Mouse (Mus musculus) layer of hippocampus, adult 2 months (tissue): ENCODE measurements around the gene Rabac1. TPM values are rescaled to one million over a fixed set of nuclear protein-coding genes. Genes with fewer than 3 reads are reported as not detected.
A peak's percentile ranks its signal among the peaks of the same experiment; 100 is the strongest.

Experiments
- DNase-seq, 2 experiments: peaks; one replicate each; pipeline ENCODE4 v3.0.0; 2022; ENCODE audit warnings: low spot score in 2 of 2
- H3K27ac ChIP-seq: fragments of 200-600 bp; 2 replicates; pipeline ENCODE4 v1.8.1; 2022
- H3K4me3 ChIP-seq: fragments of 200-600 bp; 2 replicates; pipeline ENCODE4 v1.8.1; 2022; ENCODE audit warnings: mild to moderate bottlenecking
- CTCF ChIP-seq: fragments of 200-600 bp; conservative IDR thresholded peaks from 2 replicates; pipeline ENCODE4 v1.8.1; 2022; ENCODE audit warnings: antibody characterized with exemption, mild to moderate bottlenecking, moderate library complexity
- total RNA-seq, 2 experiments: library from RNA; stranded (reverse); gene quantifications; 2 replicates each; pipeline ENCODE4 v1.2.3; 2021

Rabac1 gene
- total RNA-seq, 2 experiments from 2014 or later: 275 to 315 TPM

DNA sequence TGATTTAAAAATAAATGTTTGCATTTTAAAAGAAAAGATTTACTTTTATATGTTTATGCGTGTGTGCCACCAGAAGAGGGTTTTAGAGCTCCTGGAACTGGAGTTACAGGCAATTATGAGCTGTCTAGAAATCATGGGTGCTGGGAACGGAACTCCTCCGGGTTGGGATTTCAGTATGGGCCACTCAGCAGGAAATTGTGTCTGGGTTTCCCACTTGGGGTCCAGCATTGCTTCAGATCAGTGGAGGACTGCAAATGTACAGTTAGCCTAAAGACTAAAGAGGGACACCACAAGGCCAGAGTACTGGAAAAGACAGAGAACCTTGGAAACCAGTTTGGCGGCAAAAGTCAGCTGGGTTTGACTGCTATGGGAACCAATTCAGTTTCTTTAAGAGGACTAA lies 654 bp upstream of the Rabac1 start:
- TF ChIP-seq CTCF: no peak
- H3K4me3 ChIP-seq: no peak overlapping the region
- no peak overlapping the region for H3K27ac ChIP-seq
- DNase-seq: no peak

GRCm38 (mm10) chr7:24971261-24971971 lies 1.1 kb downstream of the Rabac1 start:
- Histone ChIP-seq H3K4me3 (peak overlapping the region; percentile 95), H3K27ac (peak overlapping the region; percentile 96)
- TF ChIP-seq CTCF: peak; percentile 71
- DNase-seq: no peak

- peak overlapping the region; percentile 82 for H3K27ac ChIP-seq
- TF ChIP-seq CTCF: no peak
- no peak overlapping the region for H3K4me3 ChIP-seq
- no peak for DNase-seq
Measured at GRCm38 (mm10) chr7:24970341-24970740, 2.2 kb downstream of the Rabac1 start.

DNA sequence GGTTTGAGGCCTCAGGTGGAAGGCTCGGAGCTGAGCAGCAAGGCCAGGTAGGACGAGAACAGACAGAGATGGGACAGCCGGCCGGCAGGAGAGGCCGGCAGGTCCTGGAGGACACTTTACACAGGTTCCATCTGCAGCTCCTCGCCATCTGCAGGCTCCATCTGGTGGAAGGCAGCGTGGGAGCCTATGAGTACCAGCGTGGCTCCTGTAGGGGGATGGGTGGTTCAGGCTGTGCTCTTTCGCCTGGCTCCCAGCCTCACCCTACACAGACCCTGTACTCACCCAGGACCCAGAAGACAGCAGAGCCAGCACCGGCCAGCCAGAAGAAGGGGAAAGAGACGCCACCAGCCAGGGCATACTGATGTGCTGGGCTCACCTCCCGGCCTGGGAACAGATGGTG lies 2.7 kb downstream of the Rabac1 start:
- Histone ChIP-seq H3K4me3 (peak overlapping the region; percentile 5; the same call in 1 of the 2 replicates), H3K27ac (peak overlapping the region; percentile 82)
- peak; percentile 57 to 79 for DNase-seq
- TF ChIP-seq CTCF: 0 out of 2 replicates have a peak, but pooled peaks have one; percentile 12

GRCm38 (mm10) chr7:24968463-24968862 lies 4.1 kb downstream of the Rabac1 start:
- H3K4me3 ChIP-seq: no peak overlapping the region
- TF ChIP-seq CTCF: no peak
- DNase-seq: no peak
- H3K27ac ChIP-seq: no peak overlapping the region

DNA sequence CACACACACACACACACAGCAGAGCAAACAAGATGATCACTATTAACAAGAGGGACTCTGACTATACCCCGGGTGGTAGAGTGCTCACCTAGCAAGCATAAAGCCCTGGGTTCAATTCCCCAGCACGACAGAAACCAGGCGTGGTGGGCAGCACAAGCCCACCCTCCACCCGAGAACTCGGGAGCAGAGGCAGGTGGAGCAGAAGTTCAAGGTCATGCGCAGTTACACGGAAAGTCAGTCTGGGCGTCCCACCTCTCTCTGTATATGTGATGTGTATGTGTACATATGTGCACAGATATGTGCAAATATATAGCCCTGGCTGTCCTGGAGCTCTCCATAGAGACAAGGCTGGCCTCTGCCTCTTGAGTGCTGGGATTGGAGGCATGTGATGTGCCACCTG lies 4.6 kb downstream of the Rabac1 start:
- no peak overlapping the region for H3K4me3 ChIP-seq
- DNase-seq: no peak
- no peak for TF ChIP-seq CTCF
- no peak overlapping the region for H3K27ac ChIP-seq

- peak; percentile 79 for TF ChIP-seq CTCF
- DNase-seq: peak; percentile 74 to 89
- Histone ChIP-seq H3K4me3 (no peak overlapping the region), H3K27ac (no peak overlapping the region)
Measured at GRCm38 (mm10) chr7:24964897-24965535, 7.5 kb downstream of the Rabac1 start.

DNA sequence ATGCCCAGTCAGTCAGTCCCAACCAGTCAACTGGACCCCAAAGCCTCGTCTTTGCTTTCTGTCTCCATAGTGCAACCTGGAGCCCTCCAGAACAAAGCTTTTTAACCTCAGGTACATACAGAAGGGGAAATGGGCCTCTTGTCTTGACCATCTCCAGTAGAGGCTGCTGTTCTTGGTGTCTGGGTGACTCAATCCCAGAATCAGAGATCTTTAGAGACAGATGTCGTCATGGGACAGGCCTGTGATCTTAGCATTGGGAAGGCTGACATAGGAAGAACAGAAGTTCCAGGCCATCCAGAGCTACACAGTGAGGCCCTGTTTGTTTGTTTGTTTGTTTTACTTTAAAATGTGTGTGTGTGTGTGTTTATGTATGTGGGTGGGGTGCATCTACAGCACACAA lies 8.3 kb downstream of the Rabac1 start:
- DNase-seq: no peak
- Histone ChIP-seq H3K4me3 (no peak overlapping the region), H3K27ac (no peak overlapping the region)
- TF ChIP-seq CTCF: no peak

DNA sequence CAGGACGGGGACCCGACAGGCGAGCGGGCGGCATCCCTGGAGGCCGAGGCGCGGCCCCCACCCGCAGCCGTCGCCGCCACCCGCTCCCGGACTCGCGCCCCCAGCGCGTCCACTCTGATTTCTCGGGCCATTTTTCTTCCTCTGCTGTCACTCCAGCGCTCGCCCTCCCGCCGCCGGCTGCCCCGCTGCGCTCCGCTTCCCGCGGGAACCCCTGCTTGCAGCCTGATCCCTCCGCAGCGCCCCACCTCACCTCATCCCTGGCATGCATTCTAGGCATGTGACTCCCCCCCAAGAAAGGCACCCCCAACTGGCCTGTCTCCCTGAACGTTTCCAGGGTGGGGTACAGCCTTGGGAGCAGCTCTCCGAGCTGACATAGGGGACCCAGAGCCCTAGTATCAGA lies 17.3 kb downstream of the Rabac1 start:
- no peak for TF ChIP-seq CTCF
- no peak overlapping the region for H3K27ac ChIP-seq
- H3K4me3 ChIP-seq: no peak overlapping the region
- no peak for DNase-seq

GRCm38 (mm10) chr7:24954450-24954849 lies 18.1 kb downstream of the Rabac1 start:
- H3K27ac ChIP-seq: no peak overlapping the region
- no peak for TF ChIP-seq CTCF
- DNase-seq: no peak
- H3K4me3 ChIP-seq: peak overlapping the region; percentile 41

- peak overlapping the region; percentile 41 for H3K4me3 ChIP-seq
- H3K27ac ChIP-seq: no peak overlapping the region
- no peak for TF ChIP-seq CTCF
- no peak for DNase-seq
Measured at GRCm38 (mm10) chr7:24953966-24954365, 18.6 kb downstream of the Rabac1 start.

GRCm38 (mm10) chr7:24949958-24950623 lies 22.5 kb downstream of the Rabac1 start:
- peak in 1 of 2 experiments; percentile 64 for DNase-seq
- Histone ChIP-seq H3K4me3 (no peak overlapping the region), H3K27ac (no peak overlapping the region)
- TF ChIP-seq CTCF: peak; percentile 86

- TF ChIP-seq CTCF: no peak
- H3K4me3 ChIP-seq: no peak overlapping the region
- no peak overlapping the region for H3K27ac ChIP-seq
- DNase-seq: no peak
Measured at GRCm38 (mm10) chr7:24948774-24949173, 23.8 kb downstream of the Rabac1 start.
